Mouse (Mus musculus): ENCODE data around the gene Gripap1.
"Not testable (repeated sequence)": the region's sequence is repeated elsewhere in the genome, so short reads cannot be mapped to it uniquely, and the experiment has no call there.

The Gripap1 gene

GRCm38 (mm10) chrX:7789542-7790136 is at the start of gene Gripap1:
Gene Gripap1 (plus strand): TSS chrX:7789765.
- peak; percentile 77 for DNase-seq (ENCODE audit: low read depth, low spot score)

DNA sequence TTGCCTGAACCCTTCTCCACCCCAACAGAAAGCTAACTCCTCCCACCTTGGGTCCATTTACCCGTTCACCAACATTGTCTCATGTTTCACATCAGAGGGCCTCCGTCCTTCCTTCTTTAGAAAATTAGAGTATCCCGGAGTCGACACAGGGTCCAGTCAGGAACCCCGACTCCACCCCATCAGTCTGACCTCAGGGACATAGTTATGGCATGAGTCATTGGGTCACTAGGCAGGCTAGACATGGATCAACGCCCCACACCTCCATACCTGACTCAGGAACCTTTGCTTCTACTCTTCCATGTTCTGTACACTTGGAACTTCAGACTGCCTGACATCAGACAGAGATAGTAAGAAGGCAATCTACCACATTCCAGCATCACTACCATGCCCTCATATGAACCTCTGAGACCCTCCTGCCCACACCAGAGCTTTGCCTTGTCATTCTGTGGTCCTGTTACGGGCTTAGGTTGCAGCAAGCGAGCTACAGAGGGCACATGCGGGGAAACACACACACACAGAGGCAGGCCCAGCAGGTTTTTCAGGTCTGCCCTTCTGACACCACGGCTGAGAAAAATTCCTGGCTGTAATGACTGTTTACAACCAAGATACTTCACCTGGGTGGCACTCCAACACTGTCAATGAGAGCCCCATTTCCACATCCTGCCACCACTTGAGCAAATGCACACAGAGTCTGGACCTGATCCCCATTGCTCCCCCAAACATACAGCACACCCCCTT is 49.3 kb upstream of the Gripap1 start:
- DNase-seq (ENCODE audit: low read depth, low spot score): no peak

DNA sequence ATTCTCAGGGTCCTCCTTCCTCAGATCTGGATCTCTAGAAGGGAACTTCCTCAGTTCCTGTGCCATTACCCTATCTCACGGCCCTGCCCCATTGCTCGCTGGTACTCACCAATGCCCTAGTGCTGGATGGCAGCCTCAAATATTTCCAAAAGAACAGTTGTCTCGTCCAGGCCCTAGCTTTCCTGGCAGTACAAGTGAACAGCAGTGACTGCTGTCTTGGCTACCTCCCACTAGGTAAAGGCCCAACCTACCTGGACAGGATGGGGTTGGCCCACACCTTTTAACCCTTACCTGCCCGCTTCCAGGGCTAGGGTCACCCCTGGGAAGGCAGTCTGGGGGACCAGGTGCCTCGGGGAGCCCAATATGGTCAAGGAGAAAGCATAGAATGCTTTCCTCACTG is 48.5 kb upstream of the Gripap1 start:
- no peak for DNase-seq (ENCODE audit: low read depth, low spot score)

GRCm38 (mm10) chrX:7743470-7743869 is 46.1 kb upstream of the Gripap1 start:
- no peak for DNase-seq (ENCODE audit: low read depth, low spot score)

GRCm38 (mm10) chrX:7744940-7745339 is 44.6 kb upstream of the Gripap1 start:
- no peak for DNase-seq (ENCODE audit: low read depth, low spot score)

DNA sequence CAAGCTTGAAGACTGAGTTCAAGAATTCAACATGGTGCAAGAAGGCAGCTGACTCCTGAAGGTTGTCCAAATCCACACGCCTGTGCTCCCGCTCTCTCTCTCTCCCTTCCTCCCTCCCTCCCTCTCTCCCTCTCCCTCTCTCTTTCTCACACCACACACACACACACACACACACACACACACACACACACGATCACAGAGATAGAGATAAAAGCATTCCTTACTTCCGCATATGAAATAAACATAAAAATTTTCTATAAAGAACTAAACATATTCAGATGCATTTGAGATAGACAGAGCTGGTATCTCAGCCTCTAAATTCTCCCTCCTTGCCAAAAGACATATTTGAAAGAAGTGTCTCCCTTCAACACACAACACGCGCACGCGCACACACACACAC is 44.1 kb upstream of the Gripap1 start:
- no peak for DNase-seq (ENCODE audit: low read depth, low spot score)

DNA sequence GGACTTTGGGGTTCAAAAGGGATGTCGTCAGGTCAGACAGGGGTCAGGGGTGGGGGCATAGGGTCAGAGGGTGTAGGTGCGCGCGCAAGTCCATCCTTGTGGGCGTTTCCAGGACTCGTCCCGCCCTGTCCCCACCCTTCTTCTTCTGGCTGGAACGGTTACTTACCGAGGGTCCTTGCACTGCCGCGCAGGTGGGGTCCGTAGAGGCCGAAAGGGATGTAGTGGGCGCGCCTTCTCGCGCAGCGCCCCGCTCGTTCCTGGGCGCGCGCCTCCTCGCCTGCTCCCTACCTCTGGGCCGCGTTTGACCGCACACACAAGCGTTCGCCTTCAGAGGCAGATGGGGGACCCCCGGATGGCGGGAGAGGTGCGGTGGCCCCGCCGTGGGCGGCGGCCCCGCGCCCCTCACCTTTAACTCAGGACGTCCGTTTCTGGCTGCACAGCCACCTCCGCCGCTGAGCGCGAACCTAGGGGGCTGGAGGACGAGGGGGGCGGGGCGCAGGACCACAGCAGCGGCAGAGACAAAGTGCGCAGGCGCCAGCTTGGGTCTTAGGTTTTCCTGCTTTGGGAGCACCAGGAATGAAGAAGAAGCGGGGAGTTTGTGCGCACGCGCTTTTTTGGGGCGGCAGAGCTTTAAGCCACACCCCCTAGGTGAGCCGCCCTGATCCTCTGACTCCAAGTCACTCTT is 39.0 kb upstream of the Gripap1 start, which contains the start of gene Ccdc120:
Gene Ccdc120, minus strand, starts transcription at position 474 of the 685 bp plus-strand sequence.
- peak; percentile 46 for DNase-seq (ENCODE audit: low read depth, low spot score)

DNA sequence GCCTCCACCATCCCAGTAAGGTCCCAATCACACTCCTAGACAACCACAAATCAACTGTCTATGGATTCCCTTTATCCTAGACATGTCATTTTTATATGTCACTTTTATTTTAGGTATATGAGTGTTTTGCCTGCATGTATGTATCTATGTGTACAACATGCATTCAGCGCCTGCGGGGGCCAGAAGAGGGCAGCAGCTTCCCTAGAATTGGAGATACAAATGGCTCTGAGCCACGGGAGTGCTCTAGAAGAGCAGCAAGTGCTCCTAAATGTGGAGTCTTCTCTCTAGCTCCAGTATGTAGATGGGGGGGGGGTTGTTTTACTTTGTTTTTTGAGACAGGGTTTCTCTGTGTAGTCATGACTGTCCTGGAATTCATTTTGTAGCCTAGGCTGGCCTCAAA is 35.9 kb upstream of the Gripap1 start:
- DNase-seq (ENCODE audit: low read depth, low spot score): not testable (repeated sequence)

DNA sequence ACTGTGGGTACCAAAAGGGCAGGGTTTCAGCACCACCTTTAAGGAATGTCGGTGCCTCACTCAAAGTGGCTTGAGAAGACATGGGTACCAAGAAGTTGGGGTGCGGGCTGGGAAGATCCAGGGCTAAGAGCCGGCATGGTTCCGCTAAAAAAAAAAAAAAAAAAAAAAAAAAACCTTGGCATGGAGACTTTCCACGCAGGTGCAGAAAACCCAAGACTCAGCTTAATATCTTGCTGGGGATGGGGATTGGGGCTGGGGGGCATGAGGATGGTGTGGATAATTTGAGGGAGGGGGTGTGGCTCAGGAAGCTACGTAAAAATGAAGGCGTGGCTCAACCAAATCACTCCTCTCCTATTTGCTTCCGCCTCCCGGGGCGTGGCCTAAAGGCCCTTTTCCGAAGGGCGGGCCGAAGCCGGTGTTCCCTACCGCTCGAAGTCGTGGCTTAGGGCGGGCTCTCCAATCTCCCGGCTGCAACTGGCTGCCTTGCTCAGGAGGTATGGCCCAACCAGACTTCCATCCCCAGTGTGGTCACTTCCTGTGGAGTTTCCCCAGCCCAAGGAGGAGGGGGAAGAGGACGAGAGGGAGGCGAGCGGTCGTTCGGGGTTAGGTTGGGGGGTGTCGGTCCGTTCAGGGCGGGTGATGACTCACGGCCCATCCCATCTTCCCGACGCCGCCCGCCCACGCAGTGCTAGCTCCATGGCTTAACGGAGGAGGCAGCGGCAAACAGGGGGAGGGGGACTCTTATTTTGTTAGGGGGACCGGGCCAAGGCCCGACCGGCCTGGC is 27.2 kb upstream of the Gripap1 start, which contains the start of gene Tfe3:
Gene Tfe3, plus strand, starts transcription at position 424 of the 784 bp plus-strand sequence.
- DNase-seq (ENCODE audit: low read depth, low spot score): peak; percentile 78

DNA sequence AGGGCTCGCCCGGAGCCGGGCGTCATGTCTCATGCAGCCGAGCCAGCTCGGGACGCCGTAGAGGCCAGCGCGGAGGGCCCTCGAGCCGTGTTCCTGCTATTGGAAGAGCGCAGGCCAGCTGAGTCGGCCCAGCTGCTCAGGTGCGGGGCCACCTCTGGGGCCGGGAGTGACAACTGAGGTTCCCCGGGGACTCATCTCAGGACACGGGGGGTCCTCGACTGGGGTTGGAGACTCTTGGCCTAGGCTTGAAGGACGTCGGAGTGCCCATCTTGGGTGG is 26.7 kb upstream of the Gripap1 start:
- no peak for DNase-seq (ENCODE audit: low read depth, low spot score)

DNA sequence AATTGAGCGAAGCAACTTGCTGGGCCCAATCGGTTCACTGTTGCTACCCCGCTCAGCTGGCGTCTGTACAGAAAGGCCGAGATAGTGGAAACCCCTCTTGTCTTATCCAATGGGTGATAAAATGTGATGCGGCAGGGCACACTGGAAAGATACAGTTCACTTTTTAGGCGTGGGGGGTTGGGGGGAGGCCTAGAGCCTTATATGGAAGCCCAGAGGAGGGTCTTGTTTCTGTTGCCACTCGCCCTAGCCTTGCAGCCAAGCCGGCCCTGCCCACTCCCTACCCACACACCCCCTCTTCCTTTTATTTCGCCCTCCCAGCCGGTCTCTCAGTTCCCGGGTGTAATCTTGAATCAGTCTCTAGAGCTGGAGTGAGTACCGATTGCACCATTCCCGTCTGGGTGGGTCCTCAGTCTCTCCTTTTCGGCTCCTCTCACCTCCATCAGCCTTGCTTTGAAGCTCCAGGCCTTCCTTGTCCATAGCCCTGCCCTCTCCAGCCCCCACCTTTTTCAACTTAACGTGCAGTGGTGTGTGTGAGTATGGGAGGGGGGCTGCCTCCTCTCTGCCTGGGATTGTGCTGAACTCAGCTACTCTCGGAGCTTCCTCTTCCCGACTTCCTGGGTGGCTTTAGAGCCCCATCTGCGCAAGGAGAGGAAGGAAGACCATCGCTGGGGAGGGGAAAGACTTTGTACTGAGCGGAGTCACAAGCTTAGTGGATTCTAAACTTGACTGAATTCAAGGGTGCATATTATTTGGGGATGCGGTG is 25.8 kb upstream of the Gripap1 start:
- no peak for DNase-seq (ENCODE audit: low read depth, low spot score)

DNA sequence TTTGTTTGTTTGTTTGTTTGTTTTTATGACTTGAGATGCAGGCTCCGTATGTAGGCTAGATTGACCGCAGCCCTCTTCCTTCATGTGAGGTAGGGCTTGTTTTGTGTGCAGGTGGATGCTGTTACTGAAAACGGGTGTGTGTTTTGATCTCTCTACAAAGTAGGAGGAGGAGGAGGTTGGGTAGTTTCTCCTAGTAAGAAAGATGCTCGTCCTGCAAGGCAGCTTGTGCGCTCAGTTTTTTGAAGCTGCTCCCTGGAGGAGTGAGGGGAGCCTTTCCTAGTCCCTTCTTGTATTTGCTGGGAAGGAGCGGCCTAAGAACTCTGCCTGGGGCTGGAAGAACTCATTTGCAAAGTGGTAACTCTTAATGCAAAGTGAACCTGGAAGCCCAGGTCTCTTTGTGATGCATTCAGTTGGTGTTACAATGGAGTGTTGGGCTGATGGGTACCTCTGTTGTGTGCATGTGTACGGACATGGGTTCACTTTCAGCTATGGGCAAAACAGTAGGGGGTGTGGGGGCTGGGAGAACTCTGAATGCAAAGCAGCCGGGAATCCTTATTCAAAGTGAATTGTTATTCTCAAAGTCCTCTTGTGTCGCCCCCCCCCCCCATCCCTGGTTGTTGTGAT is 24.8 kb upstream of the Gripap1 start:
- DNase-seq (ENCODE audit: low read depth, low spot score): no peak

- DNase-seq (ENCODE audit: low read depth, low spot score): no peak
Measured at GRCm38 (mm10) chrX:7765281-7765670, 24.3 kb upstream of the Gripap1 start.

DNA sequence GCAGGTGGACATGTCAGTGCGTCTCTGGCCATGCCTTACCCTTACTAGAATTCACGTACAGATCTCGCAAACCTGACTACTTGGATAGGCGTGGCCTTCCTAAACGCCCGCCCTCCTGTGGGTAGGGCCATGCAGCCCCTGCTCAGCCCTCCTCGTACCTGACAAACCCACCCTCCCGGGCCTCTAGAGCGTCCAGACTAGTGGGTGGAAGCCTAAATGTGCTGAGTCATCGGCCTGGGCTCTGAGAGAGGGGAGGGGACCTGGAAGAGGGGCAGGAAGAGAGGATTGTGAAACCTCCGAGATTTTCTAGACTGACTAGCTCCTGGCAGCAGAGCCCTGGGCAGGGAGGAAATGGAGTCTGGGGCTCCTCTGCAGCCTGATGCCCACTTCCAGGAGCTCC is 23.8 kb upstream of the Gripap1 start:
- DNase-seq (ENCODE audit: low read depth, low spot score): no peak

- no peak for DNase-seq (ENCODE audit: low read depth, low spot score)
Measured at GRCm38 (mm10) chrX:7769302-7770017, 20.1 kb upstream of the Gripap1 start.

- DNase-seq (ENCODE audit: low read depth, low spot score): no peak
Measured at GRCm38 (mm10) chrX:7772766-7773165, 16.8 kb upstream of the Gripap1 start.

GRCm38 (mm10) chrX:7775501-7776205 is 13.9 kb upstream of the Gripap1 start:
- DNase-seq (ENCODE audit: low read depth, low spot score): no peak

- DNase-seq (ENCODE audit: low read depth, low spot score): no peak
Measured at GRCm38 (mm10) chrX:7776329-7777082, 13.1 kb upstream of the Gripap1 start.

Data from retina, adult 2 months (tissue).